Mouse (Mus musculus) heart, adult 18-20 months (tissue): Measurements from ENCODE around the gene Oas1f. TPM values are rescaled to one million over a fixed set of nuclear protein-coding genes. Genes with fewer than 3 reads are reported as not detected.

Source experiments
- microRNA-seq, 2 experiments: library from miRNA; unstranded; fragments of <30 nt; microRNA quantifications; one replicate each; pipeline ENCODE4 v1.2.0; 2022
- total RNA-seq, 2 experiments: library from RNA; stranded (reverse); gene quantifications; 2 replicates each; pipeline ENCODE4 v1.2.3; 2021

Gene Oas1f
- total RNA-seq, 2 experiments from 2014 or later = not detected

Small RNAs within 50 kb of the gene (microRNA-seq; reads per million reads assigned to microRNA genes)
- gene Gm22907 = 0 reads per million in 2 experiments

Other genes starting within 250 kb of the Oas1f start
- 10 to 100 TPM; 13.4 to 16.3 TPM for gene Rita1, start 234.8 kb upstream of the Oas1f start, total RNA-seq
- gene Ddx54, start 234.6 kb upstream of the Oas1f start, total RNA-seq = 10 to 100 TPM; 19.2 to 23.0 TPM
- not detected for gene Cfap73, start 213.1 kb upstream of the Oas1f start, total RNA-seq
- gene Rasal1, start 198.6 kb upstream of the Oas1f start, total RNA-seq = under 1 TPM in 1 of 2 experiments, not detected in 1; 0.69 TPM
- 1 to 10 TPM in 1 of 2 experiments, under 1 TPM in 1; 0.99 to 2.7 TPM for gene Dtx1, start 135.4 kb upstream of the Oas1f start, total RNA-seq
- gene Oas2, start 97.5 kb upstream of the Oas1f start, total RNA-seq = 1 to 10 TPM; 1.1 to 1.2 TPM
- under 1 TPM in 1 of 2 experiments, not detected in 1; 0.05 TPM for gene Oas3, start 69.7 kb upstream of the Oas1f start, total RNA-seq
- gene Oas1e, start 51.8 kb upstream of the Oas1f start, total RNA-seq = not detected
- gene Oas1c, start 34.9 kb upstream of the Oas1f start, total RNA-seq = under 1 TPM; 0.22 to 0.36 TPM
- gene Oas1h, start 14.1 kb downstream of the Oas1f start, total RNA-seq = not detected
- gene Oas1g, start 40.2 kb downstream of the Oas1f start, total RNA-seq = not detected
- 1 to 10 TPM in 1 of 2 experiments, under 1 TPM in 1; 0.82 to 1.1 TPM for gene Oas1a, start 60.2 kb downstream of the Oas1f start, total RNA-seq
- gene Oas1d, start 67.2 kb downstream of the Oas1f start, total RNA-seq = not detected
- gene Rph3a, start 162.7 kb downstream of the Oas1f start, total RNA-seq = not detected